In the genomic region with DNA sequence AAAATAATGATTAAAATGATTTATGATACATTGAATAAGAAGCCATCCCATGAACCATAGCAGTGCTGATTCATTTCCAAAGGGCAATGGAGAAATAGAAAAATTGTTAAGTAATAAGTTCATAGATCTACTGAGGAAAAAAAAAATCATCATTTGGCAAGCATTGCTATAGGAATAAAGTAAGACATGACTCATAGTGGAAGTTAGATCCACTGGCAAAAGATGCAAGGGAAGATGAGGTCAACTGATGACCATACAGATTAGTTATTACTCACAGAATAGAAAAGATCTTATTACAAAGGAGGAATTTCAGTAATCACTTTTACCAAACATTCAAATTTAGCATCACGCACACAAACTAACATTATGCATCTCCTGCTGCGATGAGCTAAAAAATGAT, we compare ENCODE assay signal across 26 mouse cellular contexts. TPM values are rescaled to one million over a fixed set of nuclear protein-coding genes. Genes with fewer than 3 reads are reported as not detected.
DNase-seq lines count a peak whose midpoint lies in the region; ATAC-seq and TF ChIP-seq lines count a peak whose summit lies in the region.
"Had no signal": no experiment of that assay in that cellular context is flagged by ENCODE, and none has a peak within 500 bp of the region (broad histone marks: within the 10 kb centered on the region; RNA-seq: fewer than 3 reads in every experiment).

No protein-coding gene starts in this region.

- H3K27ac ChIP-seq in limb, embryonic 14.5 days (replicated peaks; ENCODE audit: low read depth, low read length) = no peak overlapping the region
- no peak overlapping the region for H3K27ac ChIP-seq in limb, embryonic 10.5 days
- H3K27ac ChIP-seq: embryonic facial prominence, embryonic 12.5 days; embryonic facial prominence, embryonic 15.5 days; forebrain, embryonic 10.5 days; forebrain, embryonic 12.5 days had no signal

- peak; percentile 6 for DNase-seq in limb, embryonic 14.5 days (ENCODE audit: low spot score)
- DNase-seq in limb, embryonic 10.5 days (ENCODE audit: low spot score) = no peak
- peak; percentile 69 for DNase-seq in Muller cell, postnatal 12 days (ENCODE audit: inconsistent ontology term)
- DNase-seq in gastrocnemius, adult 8-10 months (ENCODE audit: low spot score in 2 of 2) = no peak
- no peak for DNase-seq in lung, postnatal 4 days
- DNase-seq: adrenal gland, postnatal 10 days; adrenal gland, postnatal 25 days; B cell, adult 2 months; cerebellum, adult 11 months; cerebellum, adult 18-20 months; cerebellum, adult 8-10 months; cerebellum, adult 9-11 months; cerebellum, postnatal 14 days; cerebellum, postnatal 36 days; embryo, embryonic 11 days had no signal

- H3K27me3 ChIP-seq in limb, embryonic 14.5 days (ENCODE audit: control insufficient read depth, insufficient read depth, low read length) = no peaks in the 10 kb centered on the region
- H3K27me3 ChIP-seq in limb, embryonic 10.5 days (ENCODE audit: low read depth, poor library complexity, severe bottlenecking) = no peaks in the 10 kb centered on the region
- H3K27me3 ChIP-seq: CH12.LX; embryonic facial prominence, embryonic 12.5 days; embryonic facial prominence, embryonic 15.5 days; forebrain, embryonic 12.5 days had no signal

- TF ChIP-seq POLR2A in limb, embryonic 14.5 days (IDR thresholded peaks at IDR 0.05; ENCODE audit: borderline replicate concordance, extremely low read depth, insufficient read depth, insufficient read length) = no peak

- no peak overlapping the region for H3K9ac ChIP-seq in limb, embryonic 14.5 days (ENCODE audit: low read depth, low read length, severe bottlenecking)
- H3K9ac ChIP-seq: embryonic facial prominence, embryonic 12.5 days; embryonic facial prominence, embryonic 15.5 days; forebrain, embryonic 12.5 days had no signal

- H3K9me3 ChIP-seq in limb, embryonic 14.5 days (ENCODE audit: control insufficient read depth, low read length) = no peaks in the 10 kb centered on the region
- H3K9me3 ChIP-seq in limb, embryonic 10.5 days (replicated peaks) = no peaks in the 10 kb centered on the region
- H3K9me3 ChIP-seq: embryonic facial prominence, embryonic 12.5 days; embryonic facial prominence, embryonic 15.5 days; forebrain, embryonic 10.5 days; forebrain, embryonic 12.5 days; G1E had no signal

- no peaks in the 10 kb centered on the region for H3K4me1 ChIP-seq in limb, embryonic 14.5 days (ENCODE audit: control insufficient read depth, insufficient read depth, low read length)
- no peaks in the 10 kb centered on the region for H3K4me1 ChIP-seq in limb, embryonic 10.5 days
- H3K4me1 ChIP-seq: embryonic facial prominence, embryonic 12.5 days; embryonic facial prominence, embryonic 15.5 days; forebrain, embryonic 10.5 days; forebrain, embryonic 12.5 days had no signal

- no peaks in the 10 kb centered on the region for H3K36me3 ChIP-seq in limb, embryonic 14.5 days (ENCODE audit: control insufficient read depth, insufficient read depth, low read length)
- H3K36me3 ChIP-seq in limb, embryonic 10.5 days = no peaks in the 10 kb centered on the region
- H3K36me3 ChIP-seq: embryonic facial prominence, embryonic 12.5 days; embryonic facial prominence, embryonic 15.5 days; forebrain, embryonic 10.5 days; forebrain, embryonic 12.5 days; G1E had no signal

- WGBS in limb, embryonic 14.5 days = 95% methylated on average over 2 of the region's 2 CpGs
- 97% methylated on average over 2 of the region's 2 CpGs for WGBS in limb, embryonic 10.5 days

- H3K4me3 ChIP-seq in limb, embryonic 14.5 days (replicated peaks; ENCODE audit: low read length) = no peak overlapping the region
- no peak overlapping the region for H3K4me3 ChIP-seq in limb, embryonic 10.5 days
- H3K4me3 ChIP-seq: embryonic facial prominence, embryonic 12.5 days; embryonic facial prominence, embryonic 15.5 days; erythroblast, embryonic 14.5 days; forebrain, embryonic 10.5 days; forebrain, embryonic 12.5 days had no signal

- ATAC-seq in limb, embryonic 14.5 days (ENCODE audit: low FRiP score, low read depth) = no peak
- ATAC-seq: CD4-positive, CD25-positive, alpha-beta regulatory T cell, adult 4 months; forebrain, embryonic 14.5 days; forebrain, embryonic 16.5 days had no signal

- no peak overlapping the region for H3K4me2 ChIP-seq in limb, embryonic 14.5 days (replicated peaks; ENCODE audit: low read depth, low read length, severe bottlenecking)
- H3K4me2 ChIP-seq: embryonic facial prominence, embryonic 12.5 days; embryonic facial prominence, embryonic 15.5 days; forebrain, embryonic 12.5 days had no signal

RNA-seq across cellular contexts. Expression of a gene that starts 26.5 kb away (rescaled TPM):
- 4.7 and 5.3 TPM in 2 replicates for polyA plus RNA-seq in limb, embryonic 14.5 days (2012; rRNA removed)
- polyA plus RNA-seq in limb, embryonic 14.5 days (2014; fragmentation: Nextera tagmentation; extraction: Ambion mirVana) = 11.2 and 11.8 TPM in 2 replicates
- polyA plus RNA-seq in limb, embryonic 10.5 days (2016; fragmentation: Nextera tagmentation; extraction: Ambion mirVana) = 1.3 and 2.1 TPM in 2 replicates
- total RNA-seq in gastrocnemius, adult 8-10 months (2022) = under 1 TPM; 0.17 to 0.43 (median 0.28) TPM
- total RNA-seq: CH12.LX; common myeloid progenitor, adult 5-6 weeks had no signal
- polyA plus RNA-seq: CD4-positive, CD25-positive, alpha-beta regulatory T cell, adult 4 months; erythroblast, embryonic 14.5 days; G1E had no signal

Comparison
In these comparisons a context has a peak if more than half of its experiments do, and no peak if none do; other contexts are left out.
1. DNase-seq: peak in limb, embryonic 14.5 days (single experiment) and Muller cell, postnatal 12 days (single experiment); none in limb, embryonic 10.5 days (single experiment), gastrocnemius, adult 8-10 months (0 of 2) and lung, postnatal 4 days (0 of 2).